Mouse (Mus musculus) hindbrain, embryonic 11.5 days (tissue): ENCODE data around the gene Pcnx3. TPM values are rescaled to one million over a fixed set of nuclear protein-coding genes. Genes with fewer than 3 reads are reported as not detected.
"Not testable (repeated sequence)": the region's sequence is repeated elsewhere in the genome, so short reads cannot be mapped to it uniquely, and the experiment has no call there.

Experiments
- ATAC-seq: fragments of 200-750 bp; cut with Nextera tagmentation; 2 replicates; pipeline ENCODE4 v1.8.0; 2017; ENCODE audit warnings: mild to moderate bottlenecking, moderate TSS enrichment, moderate library complexity; ENCODE audit not compliant: low FRiP score
- DNase-seq: peaks from one replicate; pipeline ENCODE4 v3.0.0-alpha.2; 2015; ENCODE audit warnings: low spot score
- H3K27ac ChIP-seq: fragments of 300-500 bp; sonication (generic); 2 replicates; pipeline ENCODE4 v1.5.1; 2014; ENCODE audit warnings: mild to moderate bottlenecking, low read depth, low read length
- H3K27me3 ChIP-seq: fragments of 300-500 bp; sonication (generic); 2 replicates; pipeline ENCODE4 v1.6.1; 2014; ENCODE audit warnings: mild to moderate bottlenecking, low read length, moderate library complexity, mixed read lengths; ENCODE audit not compliant: control insufficient read depth, insufficient read depth
- H3K36me3 ChIP-seq: fragments of 300-500 bp; sonication (generic); 2 replicates; pipeline ENCODE4 v1.6.1; 2014; ENCODE audit warnings: mild to moderate bottlenecking, low read length, moderate library complexity, mixed read lengths; ENCODE audit not compliant: control insufficient read depth, insufficient read depth
- H3K4me1 ChIP-seq: fragments of 300-500 bp; sonication (generic); replicated peaks from 2 replicates; pipeline ENCODE4 v1.6.1; 2014; ENCODE audit warnings: low read length, mixed read lengths; ENCODE audit not compliant: control insufficient read depth, insufficient read depth
- H3K4me2 ChIP-seq: fragments of 300-500 bp; sonication (generic); replicated peaks from 2 replicates; pipeline ENCODE4 v1.6.1; 2014; ENCODE audit warnings: mild to moderate bottlenecking, low read depth, low read length
- H3K4me3 ChIP-seq: fragments of 300-500 bp; sonication (generic); 2 replicates; pipeline ENCODE4 v1.5.1; 2014; ENCODE audit warnings: low read depth, low read length
- H3K9ac ChIP-seq: fragments of 300-500 bp; sonication (generic); 2 replicates; pipeline ENCODE4 v1.6.1; 2014; ENCODE audit warnings: low read depth, low read length
- H3K9me3 ChIP-seq: fragments of 300-500 bp; sonication (generic); 2 replicates; pipeline ENCODE4 v1.6.1; 2016; ENCODE audit warnings: low read length; ENCODE audit not compliant: control insufficient read depth
- whole genome bisulfite sequencing: fragments of 180-500 bp; shearing (Covaris S2); extraction: QIAGEN DNeasy Blood & Tissue Kit; methylation state at CpG from one replicate; pipeline ENCODE4 v1.1.7; 2014; 5-methylcytosine and 5-hydroxymethylcytosine counted together
- polyA plus RNA-seq: library from polyadenylated mRNA; unstranded; fragments of >200 nt; fragmentation: Nextera tagmentation; extraction: Ambion mirVana; gene quantifications from 2 replicates; pipeline ENCODE4 v1.2.1, GENCODE M21; 2014

Pcnx3 gene
- polyA plus RNA-seq, 1 experiment from 2014 or later: 22.9 TPM

DNA sequence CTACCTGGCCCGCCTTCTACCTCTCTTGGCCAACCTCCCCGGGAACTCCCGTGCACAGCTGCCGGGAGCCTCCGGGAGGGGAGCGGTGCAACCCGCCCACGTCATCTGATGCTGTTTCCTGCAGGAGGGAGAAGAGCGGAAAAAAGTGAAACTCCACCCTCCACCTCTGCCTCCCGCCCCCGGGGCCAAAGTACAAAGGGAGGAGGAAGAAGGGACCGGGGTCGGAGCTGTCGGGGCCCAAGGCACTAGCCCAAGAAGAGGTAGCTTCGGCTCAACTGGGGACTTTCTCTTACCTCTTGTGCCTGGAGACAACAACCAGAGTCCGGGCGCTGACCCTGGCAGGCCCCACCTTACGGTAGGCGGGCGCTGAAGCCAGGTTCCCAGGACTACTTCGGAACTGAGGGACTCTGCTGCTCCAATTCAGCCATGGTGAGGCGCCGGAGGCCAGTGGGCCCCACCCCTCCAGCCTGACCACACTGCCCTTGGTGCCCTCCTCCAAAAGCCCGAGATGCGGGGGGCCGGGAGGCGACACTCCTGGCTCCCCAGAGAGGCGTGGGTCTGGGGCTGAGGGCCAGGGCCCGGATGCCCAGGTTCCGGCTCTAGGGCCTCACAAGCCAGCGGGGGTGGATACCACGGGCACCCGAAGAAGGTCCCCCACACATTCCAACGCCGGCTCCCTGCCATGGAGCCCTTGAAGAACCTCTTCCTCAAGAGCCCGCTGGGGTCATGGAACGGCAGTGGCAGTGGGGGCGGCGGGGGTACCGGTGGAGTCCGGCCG lies 1.0 kb upstream of the Pcnx3 start:
- Histone ChIP-seq H3K4me3 (peak overlapping the region; percentile 88), H3K9ac (peak overlapping the region; percentile 87), H3K27ac (peak overlapping the region; percentile 65), H3K4me2 (peak overlapping the region; percentile 96), H3K4me1 (peaks cover 17% of the 10 kb centered on the region; the same call in 1 of the 2 replicates), H3K9me3 (no peaks in the 10 kb centered on the region), H3K36me3 (peaks cover 10% of the 10 kb centered on the region), H3K27me3 (no peaks in the 10 kb centered on the region)
- DNase-seq (peak; percentile 77), ATAC-seq (peak; percentile 17; the same call in 1 of the 2 replicates)
- 13% methylated on average over 41 of the region's 42 CpGs for WGBS

DNA sequence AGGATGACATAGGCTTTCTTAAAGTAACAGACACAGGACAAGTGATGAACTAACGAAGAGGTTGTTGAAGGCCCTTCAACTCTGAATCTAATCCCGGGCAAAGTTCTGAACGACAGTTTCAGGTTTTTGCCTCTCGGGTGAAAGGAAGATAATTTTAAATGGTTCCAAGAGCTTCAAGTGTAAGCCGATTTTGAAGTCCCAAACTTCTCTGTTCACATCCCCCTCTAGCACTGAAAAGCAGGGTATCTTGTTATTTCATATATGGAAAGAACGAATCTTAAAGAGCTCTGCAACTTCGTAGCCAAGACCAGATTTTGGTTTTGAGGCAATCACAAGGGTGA lies 350 bp upstream of the Pcnx3 start:
- DNase-seq (no peak), ATAC-seq (no peak)
- no peaks in the 10 kb centered on the region for H3K27me3 ChIP-seq
- H3K4me3 ChIP-seq: peak overlapping the region; percentile 88
- under 1% methylated on average over 7 of the region's 7 CpGs for WGBS
- peaks cover 10% of the 10 kb centered on the region for H3K36me3 ChIP-seq
- peak overlapping the region; percentile 65 for H3K27ac ChIP-seq
- peak overlapping the region; percentile 87 for H3K9ac ChIP-seq
- peak overlapping the region; percentile 96 for H3K4me2 ChIP-seq
- peaks cover 17% of the 10 kb centered on the region; the same call in 1 of the 2 replicates for H3K4me1 ChIP-seq
- no peaks in the 10 kb centered on the region for H3K9me3 ChIP-seq

DNA sequence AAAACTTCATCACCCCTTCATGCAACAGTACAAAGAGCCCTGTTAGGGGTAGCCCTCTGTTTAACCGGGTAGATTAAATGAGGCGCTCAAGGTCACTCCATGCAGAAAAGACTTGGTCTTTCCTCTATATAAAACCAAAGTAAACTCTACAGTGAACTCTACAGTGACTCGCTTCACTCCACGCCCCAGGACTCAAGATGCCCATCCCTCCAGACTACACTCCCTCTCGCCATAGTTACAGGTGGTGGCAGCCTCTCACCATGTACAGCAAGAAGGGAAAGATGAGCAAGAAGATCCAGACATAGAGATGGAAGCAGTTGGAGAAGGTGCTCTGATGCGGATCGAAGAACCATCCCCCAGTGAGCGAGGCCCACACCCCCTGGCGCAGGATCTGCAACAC lies 970 bp downstream of the Pcnx3 start:
- Histone ChIP-seq H3K27ac (peak overlapping the region; percentile 86), H3K4me2 (peak overlapping the region; percentile 96), H3K36me3 (peaks cover 14% of the 10 kb centered on the region), H3K4me1 (peaks cover 17% of the 10 kb centered on the region; the same call in 1 of the 2 replicates), H3K9ac (peak overlapping the region; percentile 83), H3K27me3 (no peaks in the 10 kb centered on the region), H3K4me3 (peak overlapping the region; percentile 88), H3K9me3 (no peaks in the 10 kb centered on the region)
- DNase-seq (no peak), ATAC-seq (no peak)
- WGBS: 27% methylated on average over 9 of the region's 9 CpGs

DNA sequence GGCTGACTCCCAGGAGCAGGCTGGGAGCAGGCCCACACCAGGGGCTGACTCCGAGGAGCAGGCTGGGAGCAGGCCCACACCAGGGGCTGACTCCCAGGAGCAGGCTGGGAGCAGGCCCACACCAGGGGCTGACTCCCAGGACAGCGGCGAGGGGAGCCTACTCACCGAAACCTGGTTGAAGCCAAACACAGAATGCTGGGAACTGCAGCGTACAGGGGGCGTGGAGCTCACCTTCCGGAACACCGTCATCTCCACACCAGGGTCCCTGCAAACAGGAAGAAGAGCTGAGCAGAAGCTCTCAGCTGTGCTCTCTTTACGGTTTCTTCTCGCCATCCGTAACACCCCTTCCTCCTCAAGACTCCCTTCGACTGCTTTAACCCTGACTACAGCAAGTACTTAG lies 1.8 kb downstream of the Pcnx3 start:
- not testable (repeated sequence) for ATAC-seq, H3K9ac ChIP-seq, H3K4me3 ChIP-seq, H3K27me3 ChIP-seq, DNase-seq, H3K9me3 ChIP-seq, H3K27ac ChIP-seq
- peaks cover 11% of the 10 kb centered on the region; the same call in 1 of the 2 replicates for H3K4me1 ChIP-seq
- peaks cover 14% of the 10 kb centered on the region for H3K36me3 ChIP-seq
- peak overlapping the region; percentile 96; the same call in 1 of the 2 replicates for H3K4me2 ChIP-seq
- WGBS: 97% methylated on average over 12 of the region's 12 CpGs

DNA sequence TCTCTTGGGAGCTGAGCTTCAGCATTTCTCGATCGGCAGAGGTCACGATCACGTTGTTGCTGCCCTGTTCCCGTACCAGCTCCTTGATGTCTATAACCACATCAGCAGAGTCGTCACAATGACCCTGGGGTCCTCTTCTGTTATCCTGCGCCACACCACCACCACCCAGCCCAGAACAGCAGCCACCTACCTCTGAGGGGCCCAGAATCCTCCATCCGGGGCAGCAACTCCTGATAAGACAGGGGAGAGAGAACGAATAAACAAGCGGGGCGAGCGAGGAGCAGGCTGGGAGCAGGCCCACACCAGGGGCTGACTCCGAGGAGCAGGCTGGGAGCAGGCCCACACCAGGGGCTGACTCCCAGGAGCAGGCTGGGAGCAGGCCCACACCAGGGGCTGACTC lies 2.3 kb downstream of the Pcnx3 start:
- Histone ChIP-seq H3K4me1 (peaks cover 7% of the 10 kb centered on the region; the same call in 1 of the 2 replicates), H3K4me2 (no peak overlapping the region), H3K27me3 (no peaks in the 10 kb centered on the region), H3K9ac (no peak overlapping the region), H3K4me3 (no peak overlapping the region), H3K9me3 (no peaks in the 10 kb centered on the region), H3K27ac (no peak overlapping the region), H3K36me3 (peaks cover 14% of the 10 kb centered on the region)
- DNase-seq: no peak
- 89% methylated on average over 12 of the region's 13 CpGs for WGBS
- ATAC-seq: no peak

DNA sequence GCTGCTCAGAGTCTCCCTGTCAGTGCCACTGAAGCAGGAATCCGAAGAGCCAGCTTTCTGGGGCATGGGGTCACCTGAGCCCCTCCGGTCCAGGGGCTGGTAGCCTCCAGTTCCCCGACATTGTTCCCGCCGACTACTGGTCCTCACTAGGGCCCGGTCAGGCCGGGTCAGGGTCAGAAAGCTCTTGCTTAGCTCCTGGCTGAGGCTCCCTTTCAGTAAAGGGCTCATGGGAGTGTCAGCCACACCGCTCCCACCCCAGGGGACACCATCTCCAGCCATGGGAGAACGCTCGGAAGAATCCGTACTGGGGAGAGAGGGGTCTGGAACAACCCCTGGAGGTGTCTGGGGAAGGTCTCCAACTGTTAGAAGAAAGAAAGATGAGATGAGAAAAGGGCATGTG lies 2.8 kb downstream of the Pcnx3 start:
- no peak overlapping the region for H3K27ac ChIP-seq
- ATAC-seq (no peak), DNase-seq (no peak)
- H3K4me3 ChIP-seq: 0 out of 2 replicates have a peak overlapping the region, but pooled peaks have one; percentile 4
- no peak overlapping the region for H3K9ac ChIP-seq
- H3K4me1 ChIP-seq: peaks cover 6% of the 10 kb centered on the region; the same call in 1 of the 2 replicates
- 94% methylated on average over 11 of the region's 11 CpGs for WGBS
- no peak overlapping the region for H3K4me2 ChIP-seq
- H3K36me3 ChIP-seq: peaks cover 14% of the 10 kb centered on the region
- no peaks in the 10 kb centered on the region for H3K27me3 ChIP-seq
- no peaks in the 10 kb centered on the region for H3K9me3 ChIP-seq

DNA sequence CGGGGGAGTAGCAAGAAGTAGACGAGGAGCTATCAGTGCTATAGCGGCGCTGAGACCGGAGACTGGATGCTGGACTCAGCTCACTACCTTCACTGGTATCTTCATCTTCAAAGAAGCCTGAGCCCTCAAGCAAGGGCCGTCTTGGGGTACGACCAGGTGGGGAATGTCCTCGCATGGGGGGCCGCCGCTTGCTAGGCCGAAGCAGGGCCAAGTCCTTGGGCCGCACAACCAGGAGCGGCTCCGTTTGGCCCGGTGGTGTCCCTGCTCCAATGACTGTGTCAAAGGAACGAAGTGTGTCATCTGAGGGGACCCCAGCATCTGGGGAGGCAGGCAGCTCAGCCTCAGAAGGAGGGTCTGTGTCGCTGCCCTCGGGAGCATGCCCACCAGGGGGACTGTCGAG lies 3.3 kb downstream of the Pcnx3 start:
- no peaks in the 10 kb centered on the region for H3K9me3 ChIP-seq
- 95% methylated on average over 17 of the region's 19 CpGs for WGBS
- H3K4me2 ChIP-seq: no peak overlapping the region
- no peak overlapping the region for H3K4me3 ChIP-seq
- no peak for DNase-seq
- H3K36me3 ChIP-seq: peaks cover 14% of the 10 kb centered on the region
- ATAC-seq: no peak
- H3K27me3 ChIP-seq: no peaks in the 10 kb centered on the region
- H3K9ac ChIP-seq: no peak overlapping the region
- no peak overlapping the region for H3K27ac ChIP-seq
- H3K4me1 ChIP-seq: peaks cover 5% of the 10 kb centered on the region; the same call in 1 of the 2 replicates

DNA sequence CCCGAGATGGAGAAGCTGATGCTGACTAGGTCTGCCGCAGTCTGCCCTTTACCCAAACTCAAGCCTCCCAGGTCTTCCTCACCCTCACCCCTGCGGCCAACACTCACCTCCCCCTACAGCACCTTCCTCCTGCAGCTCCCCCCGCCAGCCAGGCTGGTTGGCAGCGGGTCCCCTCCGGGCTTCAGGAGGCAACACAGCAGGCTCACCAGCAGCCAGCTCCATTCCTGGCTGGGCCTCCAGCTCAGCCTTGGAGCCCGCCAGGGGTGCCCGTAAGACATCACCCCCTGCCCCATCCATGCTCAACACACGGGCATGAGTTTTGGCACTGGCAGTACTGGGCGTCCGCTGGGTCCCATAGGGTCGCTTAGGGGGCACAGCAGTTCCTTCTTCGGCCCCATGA lies 3.7 kb downstream of the Pcnx3 start:
- H3K4me2 ChIP-seq: no peak overlapping the region
- peaks cover 3% of the 10 kb centered on the region; the same call in 1 of the 2 replicates for H3K4me1 ChIP-seq
- H3K27me3 ChIP-seq: no peaks in the 10 kb centered on the region
- H3K9ac ChIP-seq: no peak overlapping the region
- peaks cover 18% of the 10 kb centered on the region for H3K36me3 ChIP-seq
- DNase-seq (no peak), ATAC-seq (no peak)
- no peak overlapping the region for H3K4me3 ChIP-seq
- no peak overlapping the region for H3K27ac ChIP-seq
- no peaks in the 10 kb centered on the region for H3K9me3 ChIP-seq
- WGBS: 90% methylated on average over 13 of the region's 13 CpGs

DNA sequence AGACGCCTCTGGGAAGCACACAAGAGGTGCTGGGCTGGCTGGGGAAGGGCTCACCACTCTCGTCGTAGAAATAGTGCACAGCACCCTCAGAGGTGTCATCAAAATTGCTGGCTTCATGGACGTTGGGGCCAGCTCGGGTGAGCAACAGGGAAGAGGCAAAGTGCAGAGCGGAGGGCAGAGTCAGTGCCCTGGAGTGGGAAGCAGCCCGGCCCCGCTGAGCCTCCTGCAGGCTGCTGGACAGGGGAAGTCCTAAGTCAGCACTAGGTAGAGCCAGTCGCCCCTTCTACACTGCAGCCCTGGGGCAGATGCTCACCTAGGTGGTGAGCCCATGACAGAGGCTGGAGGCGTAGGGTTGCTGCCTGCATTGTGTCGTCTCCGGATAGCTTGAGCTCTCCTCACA lies 4.5 kb downstream of the Pcnx3 start:
- Histone ChIP-seq H3K36me3 (peaks cover 22% of the 10 kb centered on the region), H3K27me3 (no peaks in the 10 kb centered on the region), H3K9me3 (no peaks in the 10 kb centered on the region), H3K27ac (no peak overlapping the region), H3K4me2 (no peak overlapping the region), H3K4me1 (0 out of 2 replicates have a peak, but pooled peaks cover 3% of the 10 kb centered on the region), H3K9ac (no peak overlapping the region), H3K4me3 (no peak overlapping the region)
- ATAC-seq: no peak
- DNase-seq: no peak
- 96% methylated on average over 12 of the region's 12 CpGs for WGBS
